In genomic region chr12:119730789-119731188, GRCm38 (mm10) we compare ENCODE assay signal across 26 mouse cellular contexts.
DNase-seq lines count a peak whose midpoint lies in the region; ATAC-seq and TF ChIP-seq lines count a peak whose summit lies in the region.
"Had no signal": no experiment of that assay in that cellular context is flagged by ENCODE, and none has a peak within 500 bp of the region (broad histone marks: within the 10 kb centered on the region; RNA-seq: fewer than 3 reads in every experiment).

No protein-coding gene starts in this region.

- no peak overlapping the region for H3K4me3 ChIP-seq in forebrain, embryonic 14.5 days (ENCODE audit: low read depth, low read length)
- no peak overlapping the region for H3K4me3 ChIP-seq in forebrain, embryonic 10.5 days
- H3K4me3 ChIP-seq in heart, embryonic 11.5 days (ENCODE audit: low read depth, low read length), result no peak overlapping the region
- H3K4me3 ChIP-seq: forebrain, embryonic 15.5 days; heart, embryonic 13.5 days had no signal

- peak; percentile 0 for DNase-seq in forebrain, embryonic 14.5 days (ENCODE audit: low spot score)
- no peak for DNase-seq in forebrain, embryonic 10.5 days (ENCODE audit: extremely low spot score, low spot score)
- DNase-seq in brain, embryonic 14.5 days (ENCODE audit: low read depth), result peak; percentile 14
- DNase-seq in embryo, embryonic 11 days, result peak; percentile 3
- DNase-seq in T-cell, adult 2 months (ENCODE audit: low spot score), result no peak
- DNase-seq: adrenal gland, adult 2 months; adrenal gland, postnatal 14 days; B cell, adult 2 months; cerebellum, adult 11-12 months; cerebellum, adult 8-10 months; cerebellum, postnatal 10 days; cerebellum, postnatal 36 days; gastrocnemius, postnatal 25 days; heart, adult 18-20 months; heart, postnatal 14 days; heart, postnatal 4 days had no signal

- H3K9ac ChIP-seq in forebrain, embryonic 14.5 days (ENCODE audit: low read length), result no peak overlapping the region
- no peak overlapping the region for H3K9ac ChIP-seq in heart, embryonic 11.5 days (ENCODE audit: low read depth, low read length)
- H3K9ac ChIP-seq: forebrain, embryonic 15.5 days; heart, embryonic 13.5 days; hindbrain, embryonic 14.5 days had no signal

- no peak for TF ChIP-seq POLR2A in brain, embryonic 14.5 days (IDR thresholded peaks at IDR 0.05; ENCODE audit: borderline replicate concordance, extremely low read depth, insufficient read depth, insufficient read length, poor library complexity, severe bottlenecking)

- no peak overlapping the region for H3K4me2 ChIP-seq in forebrain, embryonic 14.5 days (ENCODE audit: low read length)
- H3K4me2 ChIP-seq in heart, embryonic 11.5 days, result no peak overlapping the region
- H3K4me2 ChIP-seq: forebrain, embryonic 15.5 days; heart, embryonic 13.5 days; hindbrain, embryonic 14.5 days had no signal

- H3K4me1 ChIP-seq in forebrain, embryonic 14.5 days (ENCODE audit: control insufficient read depth, insufficient read depth, low read length), result no peaks in the 10 kb centered on the region
- H3K4me1 ChIP-seq in forebrain, embryonic 10.5 days, result peaks cover 7% of the 10 kb centered on the region; the same call in 1 of the 2 replicates
- no peaks in the 10 kb centered on the region for H3K4me1 ChIP-seq in heart, embryonic 11.5 days (ENCODE audit: control insufficient read depth, insufficient read depth, low read length)
- H3K4me1 ChIP-seq: forebrain, embryonic 15.5 days; heart, embryonic 13.5 days had no signal

- TF ChIP-seq CTCF in brain, embryonic 14.5 days (IDR thresholded peaks at IDR 0.05; ENCODE audit: borderline replicate concordance, extremely low read depth, insufficient read depth, insufficient read length), result no peak

- H3K36me3 ChIP-seq in forebrain, embryonic 14.5 days (ENCODE audit: control insufficient read depth, insufficient read depth, low read length), result no peaks in the 10 kb centered on the region
- H3K36me3 ChIP-seq in forebrain, embryonic 10.5 days (replicated peaks), result no peaks in the 10 kb centered on the region
- no peaks in the 10 kb centered on the region for H3K36me3 ChIP-seq in heart, embryonic 11.5 days (ENCODE audit: control insufficient read depth, insufficient read depth, low read length)
- H3K36me3 ChIP-seq: forebrain, embryonic 15.5 days; G1E; heart, embryonic 13.5 days had no signal

- ATAC-seq in forebrain, embryonic 14.5 days, result no peak
- ATAC-seq in heart, embryonic 11.5 days (replicated peaks; ENCODE audit: insufficient number of reproducible peaks, low FRiP score, low TSS enrichment), result no peak
- ATAC-seq: forebrain, embryonic 15.5 days; hindbrain, postnatal 0 days; inflammation-experienced regulatory T-cells, adult 6 months; intestine, postnatal 0 days; Patski had no signal

- H3K9me3 ChIP-seq in forebrain, embryonic 14.5 days (replicated peaks; ENCODE audit: control insufficient read depth, low read length), result no peaks in the 10 kb centered on the region
- H3K9me3 ChIP-seq in forebrain, embryonic 10.5 days, result no peaks in the 10 kb centered on the region
- no peaks in the 10 kb centered on the region for H3K9me3 ChIP-seq in heart, embryonic 11.5 days (replicated peaks; ENCODE audit: control insufficient read depth, low read length)
- H3K9me3 ChIP-seq: forebrain, embryonic 15.5 days; G1E; heart, embryonic 13.5 days had no signal

- WGBS in forebrain, embryonic 14.5 days, result 6% methylated on average over 2 of the region's 2 CpGs
- WGBS in forebrain, embryonic 10.5 days, result 16% methylated on average over 2 of the region's 2 CpGs
- 79% methylated on average over 2 of the region's 2 CpGs for WGBS in heart, embryonic 11.5 days (ENCODE audit: insufficient replicate concordance)

- no peaks in the 10 kb centered on the region for H3K27me3 ChIP-seq in forebrain, embryonic 14.5 days (replicated peaks; ENCODE audit: control insufficient read depth, insufficient read depth, low read length)
- no peaks in the 10 kb centered on the region for H3K27me3 ChIP-seq in forebrain, embryonic 10.5 days (ENCODE audit: poor library complexity, severe bottlenecking)
- no peaks in the 10 kb centered on the region for H3K27me3 ChIP-seq in heart, embryonic 11.5 days (ENCODE audit: control insufficient read depth, insufficient read depth, low read length)
- H3K27me3 ChIP-seq: CH12.LX; forebrain, embryonic 15.5 days; heart, embryonic 13.5 days; Patski had no signal

- no peak overlapping the region for H3K27ac ChIP-seq in forebrain, embryonic 14.5 days (ENCODE audit: low read depth, low read length)
- no peak overlapping the region for H3K27ac ChIP-seq in forebrain, embryonic 10.5 days
- H3K27ac ChIP-seq in heart, embryonic 11.5 days (ENCODE audit: low read depth, low read length), result no peak overlapping the region
- H3K27ac ChIP-seq: forebrain, embryonic 15.5 days; heart, embryonic 13.5 days; hindbrain, embryonic 14.5 days; hindbrain, postnatal 0 days had no signal

Comparison
In these comparisons a context has a peak if more than half of its experiments do, and no peak if none do; other contexts are left out.
1. DNase-seq: peak in forebrain, embryonic 14.5 days (single experiment), brain, embryonic 14.5 days (single experiment) and embryo, embryonic 11 days (single experiment); none in forebrain, embryonic 10.5 days (single experiment) and T-cell, adult 2 months (single experiment).